Mouse (Mus musculus) left cerebral cortex, adult 9 months (tissue): ENCODE measurements around the gene Gm37240.
A peak's percentile ranks its signal among the peaks of the same experiment; 100 is the strongest.

ENCODE experiments used
- DNase-seq, 2 experiments: peaks; one replicate each; pipeline ENCODE4 v3.0.0; 2022; ENCODE audit warnings: low spot score in 2 of 2

The Gm37240 gene

DNA sequence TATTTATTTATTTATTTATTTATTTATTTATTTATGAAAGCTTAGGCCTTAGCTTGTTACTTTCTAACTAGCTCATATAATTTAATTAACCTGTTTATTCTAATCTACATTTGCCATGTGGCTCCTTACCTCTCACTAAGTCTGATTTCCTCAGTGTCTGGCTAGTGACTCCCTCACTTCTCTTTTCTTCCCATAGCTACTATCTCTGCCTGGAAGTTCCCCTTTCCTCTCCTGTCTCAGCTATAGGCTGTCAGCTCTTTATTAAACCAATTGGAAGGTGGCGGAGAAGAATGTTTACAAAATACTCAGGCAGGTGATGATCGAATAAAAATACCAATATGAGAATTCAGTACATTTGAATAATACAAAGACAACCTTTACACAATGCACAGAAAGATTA lies 1044.5 kb downstream of the Gm37240 start:
- no peak for DNase-seq

DNA sequence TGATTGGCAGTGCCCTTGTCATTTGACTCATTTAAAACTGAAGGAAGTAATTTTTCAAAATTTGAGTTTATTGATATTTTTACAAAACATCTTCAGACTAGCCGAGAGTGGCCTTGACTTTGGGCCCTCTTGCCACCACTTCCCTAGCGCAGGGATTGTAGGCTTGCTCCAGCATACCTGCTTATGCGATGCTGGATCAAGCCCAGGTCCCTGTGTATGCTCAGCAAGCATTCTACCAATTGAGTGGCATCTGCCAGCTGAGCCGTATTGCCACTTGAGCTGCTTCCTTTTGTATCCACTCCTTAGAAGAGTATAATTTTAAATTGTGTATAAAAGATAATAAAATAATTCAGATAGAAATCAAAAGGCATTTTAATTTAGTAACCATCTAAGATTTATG lies 1046.0 kb downstream of the Gm37240 start:
- DNase-seq = no peak

- no peak for DNase-seq
These were observed 1047.8 kb downstream of the Gm37240 start for GRCm38 (mm10) chr3:84839499-84839898.

- DNase-seq = no peak
These were observed 1049.3 kb downstream of the Gm37240 start for GRCm38 (mm10) chr3:84837984-84838383.

DNA sequence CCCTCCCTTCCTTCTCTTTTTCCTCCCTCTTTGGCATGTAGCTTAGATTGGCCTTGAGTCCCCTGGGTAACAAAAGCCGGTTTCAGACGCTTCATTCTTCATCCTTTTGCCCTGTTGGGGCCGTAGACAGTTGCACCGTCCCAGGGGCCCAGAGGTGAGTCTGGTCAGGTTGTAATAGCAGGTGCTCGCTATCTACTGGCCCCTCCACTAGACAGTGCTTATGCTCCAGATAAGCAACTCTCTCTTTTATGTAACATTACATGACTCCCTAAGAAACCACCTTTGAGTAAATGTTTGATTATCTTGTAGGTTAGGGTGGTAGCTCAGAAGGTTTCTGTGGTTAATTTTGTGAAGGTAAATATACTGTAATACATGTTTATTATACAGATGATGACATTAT lies 1051.3 kb downstream of the Gm37240 start:
- no peak for DNase-seq

- DNase-seq = no peak
These were observed 1058.0 kb downstream of the Gm37240 start for GRCm38 (mm10) chr3:84829366-84829765.

GRCm38 (mm10) chr3:84827617-84828016 lies 1059.7 kb downstream of the Gm37240 start:
- no peak for DNase-seq

DNA sequence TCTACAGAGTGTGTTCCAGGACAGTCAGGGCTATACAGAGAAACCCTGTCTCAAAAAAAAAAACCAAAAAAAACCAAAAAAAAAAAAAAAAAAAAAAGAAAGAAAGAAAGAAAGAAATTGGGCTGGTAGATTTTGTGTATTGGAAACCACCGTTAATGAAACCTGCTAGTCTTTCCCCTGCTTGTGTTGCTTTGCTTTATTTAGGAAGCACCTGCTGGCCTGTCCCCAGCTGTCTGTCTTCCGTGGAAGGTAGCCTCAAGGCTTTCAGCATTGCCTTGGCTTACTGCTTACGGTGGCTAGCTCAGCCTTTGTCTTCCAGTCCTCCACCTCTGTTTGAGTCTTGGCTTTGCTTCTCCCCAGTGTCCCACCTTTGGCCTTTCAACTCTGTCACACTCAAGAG lies 1060.4 kb downstream of the Gm37240 start:
- DNase-seq = no peak

DNA sequence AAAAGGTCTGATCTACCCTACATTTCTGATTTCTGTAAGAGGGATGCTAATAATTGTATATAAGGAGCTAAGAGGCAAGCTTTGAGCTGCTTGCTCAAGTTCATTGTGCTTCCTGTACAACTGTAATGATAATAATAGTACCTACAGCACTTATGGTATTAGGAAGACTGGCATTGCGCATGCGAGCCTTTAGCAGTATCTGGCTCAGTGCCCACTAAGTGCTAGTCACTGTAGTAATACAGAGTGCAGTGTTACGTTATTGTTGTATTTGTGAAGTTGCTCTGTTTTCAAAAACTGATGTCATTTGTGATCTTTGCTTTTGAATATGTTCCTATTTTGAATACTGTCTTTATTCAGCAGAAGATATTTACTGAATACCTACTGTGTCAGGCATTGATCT lies 1060.9 kb downstream of the Gm37240 start:
- DNase-seq = no peak

GRCm38 (mm10) chr3:84825990-84826389 lies 1061.3 kb downstream of the Gm37240 start:
- DNase-seq = no peak

DNA sequence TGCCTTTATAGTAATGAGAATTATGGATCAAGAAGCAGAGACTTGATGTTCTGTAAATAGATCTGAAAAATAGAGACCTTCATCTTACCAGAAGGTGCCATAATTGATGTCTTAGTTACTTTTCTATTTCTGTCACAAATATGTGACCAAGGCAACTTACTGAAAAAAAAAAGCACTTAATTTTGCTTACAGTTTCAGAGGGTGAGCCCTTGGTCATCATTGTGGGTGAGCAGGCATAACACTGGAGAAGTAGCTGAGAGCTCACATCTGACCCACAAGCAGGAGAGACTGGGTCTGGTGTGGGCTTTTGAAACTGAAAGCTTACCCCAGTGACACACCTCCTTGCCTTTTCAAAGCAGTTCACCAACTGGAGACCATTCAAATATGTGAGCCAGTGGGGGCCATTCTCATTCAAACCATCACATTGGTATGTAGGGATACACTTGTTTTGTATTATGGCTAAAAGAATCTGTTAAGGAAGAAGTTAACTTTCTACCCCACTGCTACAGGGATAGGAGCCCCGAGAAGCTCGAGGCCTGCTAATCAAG lies 1066.6 kb downstream of the Gm37240 start:
- no peak for DNase-seq

DNA sequence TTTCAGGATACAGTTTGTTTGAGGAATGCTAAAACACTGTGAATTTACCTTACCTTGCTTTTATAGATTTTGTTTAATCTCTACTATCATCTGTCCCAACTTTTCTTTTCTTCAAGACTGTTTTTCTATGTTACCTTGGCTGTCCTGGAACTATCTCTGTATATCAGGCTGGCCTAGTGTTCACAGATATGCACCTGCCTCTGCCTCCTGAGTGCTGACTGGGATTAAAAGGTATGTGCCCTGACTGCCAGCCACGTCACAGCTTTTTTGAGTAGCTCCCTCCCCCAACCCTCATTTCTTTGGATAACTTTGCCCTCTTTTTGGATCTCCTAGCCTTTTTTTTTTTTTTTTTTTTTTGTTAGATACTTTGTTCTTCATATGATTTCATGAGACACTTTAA lies 1070.4 kb downstream of the Gm37240 start:
- no peak for DNase-seq

DNA sequence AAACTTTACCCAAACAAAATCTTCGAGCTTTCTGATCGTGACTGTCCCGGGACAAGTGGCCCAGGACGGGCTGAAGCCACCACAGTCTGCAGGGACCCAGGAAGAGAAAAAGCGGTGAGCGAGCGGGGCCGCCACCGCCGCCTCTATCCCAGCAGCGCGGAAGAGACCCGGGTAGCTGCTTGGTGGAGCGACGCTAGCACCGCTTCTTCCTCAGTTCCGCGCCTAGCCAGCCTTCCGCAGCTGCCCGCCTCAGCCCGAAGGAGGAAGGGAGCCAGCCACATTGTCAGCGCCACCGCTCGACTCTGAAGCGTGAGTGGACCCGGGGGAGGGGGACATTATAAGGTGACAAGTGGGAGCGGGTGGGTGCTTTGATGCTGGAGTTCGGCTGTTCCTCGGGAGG lies 1071.9 kb downstream of the Gm37240 start:
- peak in 1 of 2 experiments; percentile 35 for DNase-seq

GRCm38 (mm10) chr3:84814762-84815381 lies 1072.4 kb downstream of the Gm37240 start, which contains the start of gene Fbxw7:
Fbxw7 (plus strand) TSS chr3:84815268.
- no peak for DNase-seq

DNA sequence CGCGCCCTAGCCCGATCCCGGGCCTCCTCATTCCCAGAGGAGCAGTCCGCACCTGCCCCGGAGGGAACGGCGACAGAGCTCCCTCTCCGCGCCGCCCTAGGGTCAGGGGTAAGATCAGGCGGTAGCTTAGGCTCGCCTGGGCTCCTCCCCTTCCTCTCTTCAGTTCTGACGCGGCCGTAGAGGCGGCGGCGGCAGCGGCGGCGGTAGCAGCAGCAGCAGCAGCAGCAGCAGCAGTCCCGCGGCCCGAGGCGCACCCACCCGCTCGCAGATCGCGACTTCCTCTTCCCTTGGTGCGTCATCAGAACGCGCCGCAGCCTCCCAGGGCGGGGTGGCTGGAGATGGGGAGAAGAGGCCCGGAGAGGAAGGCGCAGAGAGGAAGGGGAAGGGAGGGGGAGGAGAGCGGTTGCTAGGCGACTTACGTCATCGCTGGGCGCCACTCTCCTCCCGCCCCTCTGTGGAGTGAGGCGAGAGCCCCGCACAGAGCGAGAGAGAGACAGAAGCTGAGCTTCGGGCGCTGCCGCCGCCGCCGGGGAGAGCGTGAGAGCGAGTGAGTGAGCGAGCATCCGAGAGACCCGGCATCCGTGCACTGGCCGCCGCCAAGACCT lies 1073.1 kb downstream of the Gm37240 start:
- peak; percentile 96 to 99 for DNase-seq

DNA sequence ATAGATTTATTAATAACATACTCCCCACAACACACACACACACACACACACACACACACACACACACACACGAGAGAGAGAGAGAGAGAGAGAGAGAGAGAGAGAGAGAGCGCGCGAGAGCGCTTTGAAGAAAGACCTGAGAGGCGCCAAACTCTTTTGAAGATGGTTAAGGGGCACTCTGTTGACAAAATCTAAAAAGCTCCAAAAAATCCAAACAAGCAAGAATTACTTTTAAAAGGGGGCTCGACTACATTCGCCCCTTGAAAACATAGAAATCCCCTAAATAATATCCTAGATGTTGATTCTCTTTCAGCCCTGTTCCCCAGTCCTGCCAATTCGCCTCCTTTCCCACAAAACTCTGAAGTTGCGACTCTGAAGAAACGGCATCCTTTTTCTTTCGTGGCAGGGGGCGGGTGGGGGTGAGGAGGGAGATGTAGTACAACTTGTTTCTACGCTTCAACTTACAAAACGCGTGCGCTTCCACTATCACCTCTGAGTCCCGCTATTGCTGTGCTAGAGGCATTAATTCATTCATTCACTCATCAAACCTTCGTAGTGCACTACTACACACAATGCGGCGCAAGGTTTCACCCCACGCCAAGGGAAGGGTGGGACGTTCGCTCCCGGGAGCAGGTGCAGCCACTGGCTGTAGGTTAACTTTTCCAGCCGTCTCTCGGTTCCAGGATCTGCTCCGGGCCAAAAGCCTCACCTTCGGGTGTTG lies 1073.7 kb downstream of the Gm37240 start:
- DNase-seq = no peak

DNA sequence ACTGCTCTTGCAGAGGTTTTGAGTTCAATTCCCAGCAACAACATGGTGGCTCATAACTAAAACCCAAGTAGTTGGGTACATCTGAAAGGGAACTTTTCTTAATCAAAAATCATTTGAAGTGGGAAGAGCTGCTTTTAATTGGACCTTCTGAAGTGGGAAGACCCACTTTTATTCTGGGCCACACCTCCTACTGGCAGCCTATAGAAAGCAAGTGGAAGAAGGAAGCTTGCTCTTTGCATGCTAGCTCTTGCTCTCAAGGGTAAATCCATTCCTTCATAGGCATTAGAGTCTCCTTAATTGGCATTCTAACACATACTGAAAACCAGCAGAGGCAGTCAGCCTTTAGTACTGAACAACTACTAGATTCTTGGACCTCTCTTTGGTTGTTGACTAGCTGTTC lies 1076.5 kb downstream of the Gm37240 start:
- no peak for DNase-seq

GRCm38 (mm10) chr3:84808906-84809305 lies 1078.4 kb downstream of the Gm37240 start:
- no peak for DNase-seq

DNA sequence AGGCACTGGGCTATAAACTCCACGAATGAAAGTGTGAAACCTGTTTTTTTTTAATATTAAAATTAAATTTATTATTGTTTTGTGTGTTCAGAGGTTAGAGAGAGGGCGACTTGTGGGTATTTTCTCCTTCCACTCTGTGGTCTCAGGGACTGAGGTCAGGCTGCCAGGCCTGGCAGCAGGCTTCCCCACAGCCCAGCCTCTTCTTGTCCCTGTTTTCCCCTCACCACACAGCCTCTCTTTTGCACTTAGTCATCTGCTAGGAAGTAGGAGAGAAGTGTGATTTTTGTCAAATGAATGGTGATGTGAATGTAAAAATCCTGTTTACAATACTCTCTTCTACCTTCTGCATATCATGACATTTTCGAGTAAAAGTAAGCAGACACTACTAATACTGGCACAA lies 1079.5 kb downstream of the Gm37240 start:
- DNase-seq = no peak

GRCm38 (mm10) chr3:84806206-84806605 lies 1081.1 kb downstream of the Gm37240 start:
- DNase-seq = no peak

- DNase-seq = no peak
These were observed 1083.3 kb downstream of the Gm37240 start for GRCm38 (mm10) chr3:84804036-84804435.

DNA sequence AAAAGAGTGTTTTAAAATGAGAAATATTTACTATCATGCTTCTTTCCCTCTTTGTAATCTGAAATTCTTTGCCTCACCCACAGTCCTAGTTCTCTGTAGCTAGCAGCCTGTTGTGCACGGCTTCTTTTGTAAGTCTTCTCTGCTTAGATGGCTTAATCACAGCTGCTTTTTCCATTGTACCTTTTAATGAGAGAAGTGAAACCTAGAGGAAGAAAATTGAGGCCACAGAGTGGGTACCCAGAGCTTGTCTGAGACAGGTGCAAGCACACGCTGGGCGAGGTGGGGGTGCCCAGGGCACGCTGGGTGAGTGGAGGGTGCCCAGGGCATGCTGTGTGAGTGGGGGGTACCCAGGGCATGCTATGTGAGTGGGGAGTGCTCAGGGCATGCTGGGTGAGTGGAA lies 1099.4 kb downstream of the Gm37240 start:
- DNase-seq = no peak

DNA sequence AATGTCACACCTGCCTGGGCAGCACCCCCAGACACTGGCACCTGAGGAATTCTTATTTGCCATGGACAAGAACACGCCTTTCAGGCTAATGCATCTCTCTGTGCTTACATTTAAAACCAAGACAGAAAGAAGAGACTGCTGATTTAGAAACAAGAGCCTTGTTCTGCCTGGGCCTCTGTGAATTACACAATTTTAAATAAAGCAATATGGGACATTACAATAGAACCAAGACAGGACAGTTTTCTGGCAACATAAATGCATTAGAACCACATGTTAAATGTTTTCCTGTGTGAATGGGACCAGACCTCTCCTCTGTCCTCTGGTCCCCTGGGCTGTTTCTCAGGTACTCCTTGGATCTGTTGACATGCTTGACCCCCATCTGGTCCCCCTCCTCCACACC lies 1111.2 kb downstream of the Gm37240 start:
- no peak for DNase-seq
